8 mouse cellular contexts compared by ENCODE assay signal in genomic region chr9:120455768-120456655, GRCm38 (mm10). TPM values are rescaled to one million over a fixed set of nuclear protein-coding genes. Genes with fewer than 3 reads are reported as not detected.
DNase-seq lines count a peak whose midpoint lies in the region.

No protein-coding gene starts in this region.

- intact Hi-C loops in left cerebral cortex, postnatal 14 days (cut with DNase I), result loop anchor here (5.0 kb wide), 1 partner anchor 36 kb away; the partner anchor contains the start of gene Eif1b

- DNase-seq in left cerebral cortex, postnatal 14 days (ENCODE audit: low spot score in 2 of 2), result peak; percentile 55 to 69
- DNase-seq in left cerebral cortex, adult 11 months (ENCODE audit: low spot score), result no peak
- peak; percentile 56 for DNase-seq in fibroblast of lung, adult 2 months (ENCODE audit: low read depth)
- peak; percentile 18 for DNase-seq in hindlimb bud, embryonic 11.5 days (ENCODE audit: extremely low spot score, low read depth, low spot score)
- DNase-seq in retina, postnatal 1 day, result peak; percentile 45
- no peak for DNase-seq in adrenal gland, adult 2 months
- no peak for DNase-seq in spleen, postnatal 36 days (ENCODE audit: low spot score in 2 of 2)
- DNase-seq in adrenal gland, postnatal 36 days, result no peak

RNA-seq across cellular contexts. Expression of gene Eif1b, which starts 36.0 kb away (rescaled TPM):
- total RNA-seq in left cerebral cortex, postnatal 14 days (2021), result 100 to 1,000 TPM; 173 to 174 TPM
- total RNA-seq in adrenal gland, adult 2 months (2021), result 10 to 100 TPM; 55.4 to 59.7 TPM
- polyA plus RNA-seq in adrenal gland, adult 2 months (2012; rRNA removed), result 105 and 114 TPM in 2 replicates
- total RNA-seq in adrenal gland, postnatal 36 days (2021), result 10 to 100 TPM; 64.2 to 67.7 TPM

Comparison
In these comparisons a context has a peak if more than half of its experiments do, and no peak if none do; other contexts are left out.
1. DNase-seq: peak in left cerebral cortex, postnatal 14 days (2 of 2), fibroblast of lung, adult 2 months (single experiment), hindlimb bud, embryonic 11.5 days (single experiment) and retina, postnatal 1 day (single experiment); none in left cerebral cortex, adult 11 months (single experiment), adrenal gland, adult 2 months (single experiment), spleen, postnatal 36 days (0 of 2) and adrenal gland, postnatal 36 days (0 of 2).